Mouse (Mus musculus) ES-Bruce4 (cell line): ENCODE results near the gene Nfs1.

ENCODE experiments used
- CTCF ChIP-seq: IDR thresholded peaks from one replicate; pipeline ENCODE4 v1.8.1; 2011; ENCODE audit warnings: low read depth, low read length
- EP300 ChIP-seq: IDR thresholded peaks from 2 replicates; pipeline ENCODE4 v1.6.1; 2011; ENCODE audit warnings: low read depth, low read length; ENCODE audit not compliant: insufficient read depth
- POLR2A ChIP-seq: IDR thresholded peaks from one replicate; pipeline ENCODE4 v1.8.1; 2011; ENCODE audit warnings: low read length; ENCODE audit not compliant: insufficient read depth

DNA sequence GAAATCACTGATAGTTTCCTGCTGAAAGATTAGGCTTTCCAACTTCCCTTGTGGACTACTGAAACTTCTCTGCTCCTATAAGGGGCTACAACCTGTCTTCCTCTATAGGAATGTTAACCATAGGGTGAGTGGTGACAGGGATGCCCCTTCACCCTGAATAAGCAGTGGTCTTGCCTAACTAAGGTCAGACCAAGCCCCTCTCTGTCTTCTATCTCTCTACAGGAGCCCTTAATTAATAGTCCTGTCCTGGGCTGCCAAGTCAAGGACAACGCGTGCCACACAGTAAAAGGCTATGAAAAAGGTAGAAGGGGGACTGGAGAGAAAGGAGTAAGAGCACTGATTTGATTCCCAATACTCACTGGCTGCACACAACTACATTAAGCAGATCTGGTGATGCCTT lies 37.6 kb upstream of the Nfs1 start:
- TF ChIP-seq CTCF (no peak), POLR2A (no peak), EP300 (no peak)
